ENCODE assay signal across 8 mouse cellular contexts in the genomic region with DNA sequence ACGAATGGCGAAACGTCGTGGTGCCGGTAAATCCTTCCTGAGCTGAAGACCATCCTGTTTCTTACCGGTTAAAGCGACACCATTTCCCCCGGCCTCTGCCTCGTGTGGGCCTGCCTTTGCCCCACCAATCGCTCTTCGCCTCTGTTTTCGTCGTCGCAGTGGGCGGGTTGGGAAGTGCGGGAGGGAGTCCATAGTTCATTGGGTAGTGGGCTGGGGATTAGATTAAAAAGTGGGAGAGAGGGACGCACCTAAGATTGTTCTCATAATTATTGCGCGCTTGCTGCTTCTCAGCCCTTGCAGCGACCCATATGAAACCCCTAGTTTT. TPM values are rescaled to one million over a fixed set of nuclear protein-coding genes. Genes with fewer than 3 reads are reported as not detected.
DNase-seq lines count a peak whose midpoint lies in the region; ATAC-seq lines count a peak whose summit lies in the region.

No protein-coding gene starts in this region.

- H3K36me3 ChIP-seq in hindbrain, embryonic 14.5 days (replicated peaks; ENCODE audit: control insufficient read depth, insufficient read depth): no peaks in the 10 kb centered on the region; the same call in 1 of the 2 replicates
- no peaks in the 10 kb centered on the region for H3K36me3 ChIP-seq in limb, embryonic 11.5 days (ENCODE audit: control insufficient read depth, insufficient read depth, low read length)

- peak overlapping the region; percentile 69 for H3K9ac ChIP-seq in hindbrain, embryonic 14.5 days
- peak overlapping the region; percentile 64 for H3K9ac ChIP-seq in limb, embryonic 11.5 days (ENCODE audit: low read length)

- no peaks in the 10 kb centered on the region for H3K27me3 ChIP-seq in hindbrain, embryonic 14.5 days (ENCODE audit: control insufficient read depth, insufficient read depth, low read length)
- H3K27me3 ChIP-seq in limb, embryonic 11.5 days (ENCODE audit: control insufficient read depth, insufficient read depth, low read length): peaks cover 6% of the 10 kb centered on the region; the same call in 1 of the 2 replicates

- peak overlapping the region; percentile 72 for H3K4me2 ChIP-seq in hindbrain, embryonic 14.5 days (replicated peaks)
- H3K4me2 ChIP-seq in limb, embryonic 11.5 days (ENCODE audit: low read depth, severe bottlenecking): peak overlapping the region; percentile 57

- no peaks in the 10 kb centered on the region for H3K9me3 ChIP-seq in hindbrain, embryonic 14.5 days (ENCODE audit: control insufficient read depth, low read length)
- no peaks in the 10 kb centered on the region for H3K9me3 ChIP-seq in limb, embryonic 11.5 days (ENCODE audit: control insufficient read depth, low read length)

- ATAC-seq in hindbrain, embryonic 14.5 days (ENCODE audit: low FRiP score): peak; percentile 36; the same call in 1 of the 2 replicates
- peak; percentile 37; the same call in 1 of the 2 replicates for ATAC-seq in limb, embryonic 11.5 days (ENCODE audit: insufficient number of reproducible peaks, low FRiP score, low TSS enrichment, low read depth)
- ATAC-seq in megakaryocyte-erythroid progenitor cell, adult 5-6 weeks (replicated peaks; ENCODE audit: low FRiP score, low TSS enrichment, poor library complexity, severe bottlenecking): peak; percentile 36

- peaks cover 2% of the 10 kb centered on the region for H3K4me1 ChIP-seq in brown adipose tissue, adult 24 weeks (ENCODE audit: control insufficient read depth, insufficient read depth, insufficient read length, low read length)
- no peaks in the 10 kb centered on the region for H3K4me1 ChIP-seq in hindbrain, embryonic 14.5 days (replicated peaks; ENCODE audit: control insufficient read depth, insufficient read depth, low read length)
- H3K4me1 ChIP-seq in limb, embryonic 11.5 days (ENCODE audit: control insufficient read depth, insufficient read depth, low read length): no peaks in the 10 kb centered on the region

- DNase-seq in left cerebral cortex, adult 18-20 months (ENCODE audit: low spot score in 2 of 2): peak; percentile 8 to 48
- DNase-seq in left cerebral cortex, adult 11 months (ENCODE audit: low spot score): no peak
- peak; percentile 24 for DNase-seq in gastrocnemius, adult 18-20 months (ENCODE audit: low spot score)
- peak; percentile 35 for DNase-seq in hindbrain, embryonic 14.5 days (ENCODE audit: low spot score)
- peak; percentile 67 for DNase-seq in limb, embryonic 11.5 days (ENCODE audit: low spot score)
- DNase-seq in spleen, postnatal 14 days (ENCODE audit: low spot score in 2 of 2): peak; percentile 10 to 27

- WGBS in hindbrain, embryonic 14.5 days: 26% methylated on average over 20 of the region's 20 CpGs
- WGBS in limb, embryonic 11.5 days: 17% methylated on average over 20 of the region's 20 CpGs

- H3K27ac ChIP-seq in brown adipose tissue, adult 24 weeks (replicated peaks; ENCODE audit: low read depth, low read length): peak overlapping the region; percentile 90
- peak overlapping the region; percentile 92 for H3K27ac ChIP-seq in hindbrain, embryonic 14.5 days
- H3K27ac ChIP-seq in limb, embryonic 11.5 days (replicated peaks; ENCODE audit: low read depth, low read length): peak overlapping the region; percentile 83

- H3K4me3 ChIP-seq in brown adipose tissue, adult 24 weeks (ENCODE audit: insufficient read depth, low read depth, low read length): peak overlapping the region; percentile 81
- H3K4me3 ChIP-seq in hindbrain, embryonic 14.5 days (replicated peaks; ENCODE audit: low read length): peak overlapping the region; percentile 42
- peak overlapping the region; percentile 48 for H3K4me3 ChIP-seq in limb, embryonic 11.5 days (ENCODE audit: low read depth, low read length)

RNA-seq across cellular contexts. Expression of a gene that starts 3.1 kb away (rescaled TPM):
- 100 to 1,000 TPM; 255 to 264 TPM for total RNA-seq in left cerebral cortex, adult 18-20 months (2021)
- polyA plus RNA-seq in brown adipose tissue, adult 24 weeks (2012; ENCODE audit: insufficient read depth, insufficient read length, missing spikeins): 33.4 and 44.0 TPM in 2 replicates
- 100 to 1,000 TPM in 1 of 2 experiments, 10 to 100 TPM in 1; 99.1 to 112 TPM for total RNA-seq in gastrocnemius, adult 18-20 months (2021)
- polyA plus RNA-seq in hindbrain, embryonic 14.5 days (2014; fragmentation: Nextera tagmentation; extraction: Ambion mirVana): 63.1 and 72.7 TPM in 2 replicates
- 75.7 and 79.7 TPM in 2 replicates for polyA plus RNA-seq in limb, embryonic 11.5 days (2014; fragmentation: Nextera tagmentation; extraction: Ambion mirVana)
- 211 and 269 TPM in 2 replicates for total RNA-seq in megakaryocyte-erythroid progenitor cell, adult 5-6 weeks (2014; fragmentation: Nextera tagmentation)
- total RNA-seq in megakaryocyte-erythroid progenitor cell, adult 5-6 weeks (2017): 136 and 162 TPM in 2 replicates
